Mouse (Mus musculus): ENCODE data around the gene Serpinf2.

DNA sequence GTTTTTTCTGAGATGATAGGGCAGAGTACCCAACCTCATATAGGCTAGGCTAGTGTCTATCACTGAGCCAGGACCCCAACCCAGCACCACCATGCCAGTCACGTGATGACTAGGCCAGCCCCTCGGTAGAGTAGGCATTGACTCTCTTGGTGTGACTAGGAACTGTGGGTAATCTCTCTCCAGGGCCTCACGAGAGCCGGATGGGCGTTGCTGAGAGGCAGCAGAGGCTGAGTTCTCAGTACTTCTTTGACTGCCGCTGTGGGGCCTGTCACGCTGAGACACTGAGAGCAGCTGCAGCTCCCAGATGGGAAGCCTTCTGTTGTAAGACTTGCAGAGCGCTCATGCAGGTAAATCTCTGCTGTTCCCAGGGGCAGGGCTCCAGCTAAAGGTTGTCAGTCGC, 39.3 kb downstream of the Serpinf2 start:
- no peak for TF ChIP-seq POLR2A (IDR thresholded peaks at IDR 0.05; ENCODE audit: borderline replicate concordance, extremely low read depth, low read depth, low read length)
- no peak for TF ChIP-seq CTCF (IDR thresholded peaks at IDR 0.05; ENCODE audit: insufficient read depth, low read length)
